Mouse (Mus musculus) CH12.LX (cell line): ENCODE data around the gene Rasa4. TPM values are rescaled to one million over a fixed set of nuclear protein-coding genes. Genes with fewer than 3 reads are reported as not detected.

Experiments used
- DNase-seq: peaks from one replicate; pipeline ENCODE4 v3.0.0-alpha.2; 2013; ENCODE audit errors: extremely low read depth
- H3K27ac ChIP-seq: 2 replicates; pipeline ENCODE4 v1.5.1; 2012; ENCODE audit warnings: low read depth, mild to moderate bottlenecking, control low read depth, moderate library complexity; ENCODE audit not compliant: insufficient read depth
- H3K27me3 ChIP-seq: replicated peaks from 2 replicates; pipeline ENCODE3; 2012; ENCODE audit warnings: inconsistent platforms
- H3K36me3 ChIP-seq, 2 experiments: replicated peaks in 1 of 2; 2 replicates each; pipeline versions ENCODE3 to v1.6.1; 2012; ENCODE audit warnings: inconsistent platforms in 1 of 2, low read length in 1 of 2, mild to moderate bottlenecking in 1 of 2, mixed read lengths in 1 of 2, moderate library complexity in 1 of 2; ENCODE audit not compliant: control insufficient read depth in 1 of 2, insufficient read depth in 1 of 2
- H3K4me1 ChIP-seq, 2 experiments: 2 replicates each; pipeline ENCODE4 v1.6.1; 2012; ENCODE audit warnings: inconsistent platforms in 1 of 2, moderate library complexity in 1 of 2; ENCODE audit not compliant: insufficient read depth in 2 of 2, control insufficient read depth in 1 of 2
- H3K4me2 ChIP-seq: 2 replicates; pipeline ENCODE4 v1.6.1; 2012; ENCODE audit warnings: low read depth, mild to moderate bottlenecking, control low read depth; ENCODE audit not compliant: poor library complexity, insufficient read depth, severe bottlenecking
- H3K4me3 ChIP-seq, 3 experiments: fragments of 150-350 bp in 1 of 3; sonication (generic) in 1 of 3; replicated peaks in 1 of 3; 2 replicates each; pipeline versions ENCODE3 to v1.5.1; 2011 to 2012; ENCODE audit warnings: low read depth in 2 of 3, low read length in 2 of 3, mild to moderate bottlenecking in 2 of 3, moderate library complexity in 2 of 3, control low read depth in 1 of 3, improper control_type of control experiment in 1 of 3, inconsistent platforms in 1 of 3, mixed read lengths in 1 of 3; ENCODE audit not compliant: poor library complexity in 1 of 3
- H3K79me2 ChIP-seq: replicated peaks from 2 replicates; pipeline ENCODE4 v1.6.1; 2012; ENCODE audit warnings: mild to moderate bottlenecking, moderate library complexity; ENCODE audit not compliant: control insufficient read depth, poor library complexity, insufficient read depth, severe bottlenecking; ENCODE audit errors: extremely low read depth
- H3K9ac ChIP-seq: 2 replicates; pipeline ENCODE4 v1.6.1; 2012; ENCODE audit warnings: low read depth, mild to moderate bottlenecking, control low read depth, moderate library complexity; ENCODE audit not compliant: insufficient read depth
- H3K9me3 ChIP-seq: replicated peaks from 2 replicates; pipeline ENCODE3; 2012; ENCODE audit warnings: low read length, inconsistent platforms, mixed read lengths
- BHLHE40 ChIP-seq: IDR thresholded peaks from 2 replicates; pipeline ENCODE4 v1.6.1; 2011; ENCODE audit warnings: mild to moderate bottlenecking, low read depth, low read length, improper control_type of control experiment
- CHD1 ChIP-seq: IDR thresholded peaks from 2 replicates; pipeline ENCODE4 v1.6.1; 2012; ENCODE audit warnings: low read depth, low read length, improper control_type of control experiment, inconsistent platforms
- CHD2 ChIP-seq: IDR thresholded peaks from 2 replicates; pipeline ENCODE4 v1.6.1; 2011; ENCODE audit warnings: low read length, improper control_type of control experiment
- CTCF ChIP-seq, 2 experiments: IDR thresholded peaks in 1 of 2; conservative IDR thresholded peaks in 1 of 2; 2 replicates each; pipeline ENCODE4 v1.5.1; 2011 to 2012; ENCODE audit warnings: low read depth in 2 of 2, low read length in 2 of 2, improper control_type of control experiment in 1 of 2, inconsistent platforms in 1 of 2, mild to moderate bottlenecking in 1 of 2, moderate library complexity in 1 of 2
- EP300 ChIP-seq: IDR thresholded peaks from 2 replicates; pipeline ENCODE4 v1.6.1; 2011; ENCODE audit warnings: low read length, improper control_type of control experiment
- ETS1 ChIP-seq: conservative IDR thresholded peaks from 2 replicates; pipeline ENCODE4 v1.6.1; 2012; ENCODE audit warnings: low read depth, mild to moderate bottlenecking, inconsistent platforms, low read length, improper control_type of control experiment, moderate library complexity
- GABPA ChIP-seq: IDR thresholded peaks from 2 replicates; pipeline ENCODE4 v1.6.1; 2012; ENCODE audit warnings: low read depth, low read length, improper control_type of control experiment, inconsistent platforms; ENCODE audit not compliant: insufficient replicate concordance
- HCFC1 ChIP-seq: IDR thresholded peaks from 2 replicates; pipeline ENCODE4 v1.6.1; 2012; ENCODE audit warnings: low read depth, mild to moderate bottlenecking, inconsistent platforms, low read length, improper control_type of control experiment
- IRF4 ChIP-seq: IDR thresholded peaks from 2 replicates; pipeline ENCODE4 v1.6.1; 2014; ENCODE audit warnings: low read depth, mild to moderate bottlenecking, inconsistent platforms, low read length, improper control_type of control experiment
- JUN ChIP-seq: IDR thresholded peaks from 2 replicates; pipeline ENCODE4 v1.6.1; 2011; ENCODE audit warnings: low read depth, mild to moderate bottlenecking, low read length, improper control_type of control experiment, moderate library complexity; ENCODE audit not compliant: insufficient read depth
- JUND ChIP-seq: conservative IDR thresholded peaks from 2 replicates; pipeline ENCODE4 v1.6.1; 2011; ENCODE audit warnings: low read depth, low read length, improper control_type of control experiment
- KAT2A ChIP-seq: IDR thresholded peaks from 2 replicates; pipeline ENCODE4 v1.6.1; 2012; ENCODE audit warnings: low read length, improper control_type of control experiment, inconsistent platforms; ENCODE audit not compliant: insufficient replicate concordance
- MAX ChIP-seq: IDR thresholded peaks from 2 replicates; pipeline ENCODE4 v1.6.1; 2011; ENCODE audit warnings: low read length, improper control_type of control experiment
- MAZ ChIP-seq: IDR thresholded peaks from 2 replicates; pipeline ENCODE4 v1.6.1; 2012; ENCODE audit warnings: low read depth, mild to moderate bottlenecking, inconsistent platforms, low read length, improper control_type of control experiment, moderate library complexity
- MEF2A ChIP-seq: IDR thresholded peaks from 2 replicates; pipeline ENCODE4 v1.6.1; 2014; ENCODE audit warnings: low read depth, mild to moderate bottlenecking, inconsistent platforms, low read length, improper control_type of control experiment, borderline replicate concordance
- MXI1 ChIP-seq: IDR thresholded peaks from 2 replicates; pipeline ENCODE4 v1.6.1; 2011; ENCODE audit warnings: mild to moderate bottlenecking, low read depth, low read length, improper control_type of control experiment
- MYC ChIP-seq: IDR thresholded peaks from 2 replicates; pipeline ENCODE4 v1.6.1; 2011; ENCODE audit warnings: low read depth, mild to moderate bottlenecking, improper control_type of control experiment, low read length
- NELFE ChIP-seq: IDR thresholded peaks from 2 replicates; pipeline ENCODE4 v1.6.1; 2011; ENCODE audit warnings: low read depth, low read length, improper control_type of control experiment
- NRF1 ChIP-seq: IDR thresholded peaks from 2 replicates; pipeline ENCODE4 v1.6.1; 2014; ENCODE audit warnings: low read depth, mild to moderate bottlenecking, inconsistent platforms, low read length, improper control_type of control experiment, moderate library complexity
- PAX5 ChIP-seq: IDR thresholded peaks from 2 replicates; pipeline ENCODE4 v1.6.1; 2012; ENCODE audit warnings: low read length, inconsistent platforms, mixed read lengths
- POLR2A ChIP-seq: IDR thresholded peaks from 2 replicates; pipeline ENCODE4 v1.6.1; 2011; ENCODE audit warnings: low read depth, mild to moderate bottlenecking, improper control_type of control experiment, low read length
- RAD21 ChIP-seq: IDR thresholded peaks from 2 replicates; pipeline ENCODE4 v1.6.1; 2011; ENCODE audit warnings: low read depth, mild to moderate bottlenecking, low read length, improper control_type of control experiment, moderate library complexity
- RCOR1 ChIP-seq: conservative IDR thresholded peaks from 2 replicates; pipeline ENCODE4 v1.6.1; 2012; ENCODE audit warnings: low read depth, mild to moderate bottlenecking, inconsistent platforms, low read length, improper control_type of control experiment
- SIN3A ChIP-seq: IDR thresholded peaks from 2 replicates; pipeline ENCODE4 v1.6.1; 2012; ENCODE audit warnings: low read length, improper control_type of control experiment, inconsistent platforms
- SMC3 ChIP-seq: IDR thresholded peaks from 2 replicates; pipeline ENCODE4 v1.6.1; 2011; ENCODE audit warnings: low read depth, low read length, improper control_type of control experiment
- TBP ChIP-seq: conservative IDR thresholded peaks from 2 replicates; pipeline ENCODE4 v1.6.1; 2011; ENCODE audit warnings: low read depth, low read length, improper control_type of control experiment
- TCF12 ChIP-seq: IDR thresholded peaks from 2 replicates; pipeline ENCODE4 v1.6.1; 2014; ENCODE audit warnings: low read depth, mild to moderate bottlenecking, inconsistent platforms, low read length, improper control_type of control experiment
- USF1 ChIP-seq: IDR thresholded peaks from 2 replicates; pipeline ENCODE4 v1.6.1; 2014; ENCODE audit warnings: low read depth, mild to moderate bottlenecking, inconsistent platforms, low read length, improper control_type of control experiment
- USF2 ChIP-seq: conservative IDR thresholded peaks from 2 replicates; pipeline ENCODE4 v1.6.1; 2011; ENCODE audit warnings: low read depth, low read length, improper control_type of control experiment
- ZC3H11A ChIP-seq: IDR thresholded peaks from 2 replicates; pipeline ENCODE4 v1.6.1; 2012; ENCODE audit warnings: low read depth, mild to moderate bottlenecking, inconsistent platforms, low read length, improper control_type of control experiment
- ZMIZ1 ChIP-seq: IDR thresholded peaks from 2 replicates; pipeline ENCODE4 v1.6.1; 2012; ENCODE audit warnings: low read depth, mild to moderate bottlenecking, inconsistent platforms, low read length, improper control_type of control experiment
- dilution Hi-C: fragments of 300-500 bp; cut with MboI; formaldehyde crosslinking; loops from 2 replicates; pipeline ENCODE4 v1.14.3; 2020; ENCODE audit warnings: low sequenced_read_pairs; ENCODE audit not compliant: extremely low pct_unique_long_range_greater_than_20kb, extremely low pct_ligation_motif_present
- in situ Hi-C: fragments of 300-500 bp; cut with MboI; formaldehyde crosslinking; loops from 3 replicates; pipeline ENCODE4 v1.14.3; 2019; ENCODE audit warnings: low sequenced_read_pairs, low pct_ligation_motif_present, low pct_unique_long_range_greater_than_20kb, mixed read lengths
- polyA plus RNA-seq: library from polyadenylated mRNA; unstranded; fragments of >175 nt; gene quantifications from 2 replicates; pipeline ENCODE4 v1.2.1, GENCODE M21; 2012; ENCODE audit warnings: low read depth; ENCODE audit not compliant: insufficient read length
- total RNA-seq, 2 experiments: library from RNA; depleted of rRNA; stranded (reverse); fragments of 300-350 nt in 1 of 2; fragments of >200 nt in 1 of 2; gene quantifications; 2 replicates each; pipeline ENCODE4 v1.2.3; 2012 to 2014

The Rasa4 gene
- total and polyA plus RNA-seq, 3 experiments = 0.07 to 1.3 (median 0.16) TPM

DNA sequence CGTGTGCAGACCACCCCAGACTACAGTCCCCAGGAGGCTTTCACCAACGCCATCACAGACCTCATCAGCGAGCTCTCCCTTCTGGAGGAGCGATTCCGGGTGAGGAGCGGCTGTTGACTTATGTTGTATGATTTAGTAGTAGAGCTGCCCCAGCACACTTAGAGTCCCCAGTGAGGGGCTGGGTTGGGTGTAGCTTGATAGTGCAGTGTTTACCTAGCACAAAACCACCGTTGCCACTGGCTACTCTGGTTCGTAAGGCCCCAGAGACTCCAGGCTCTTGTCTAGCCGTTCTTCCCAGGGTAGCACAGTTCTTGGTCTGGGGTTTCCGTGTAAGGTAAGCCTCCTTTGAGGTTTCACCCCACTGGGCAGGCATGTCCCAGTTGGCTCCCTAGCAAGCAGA lies 38.4 kb downstream of the Rasa4 start:
- in situ Hi-C loops (no loop called here), dilution Hi-C loops (no loop called here)
- H3K4me3 ChIP-seq = no peak overlapping the region
- H3K4me2 ChIP-seq = no peak overlapping the region
- H3K4me1 ChIP-seq = peaks cover 5 to 20% of the 10 kb centered on the region in 2 experiments; a peak in 2 of 4 replicates
- peaks cover 57 to 91% of the 10 kb centered on the region in 2 experiments for H3K36me3 ChIP-seq
- no peak overlapping the region for H3K9ac ChIP-seq
- H3K79me2 ChIP-seq = peaks cover 17% of the 10 kb centered on the region
- no peak for DNase-seq
- no peak overlapping the region for H3K27ac ChIP-seq
- no peaks in the 10 kb centered on the region for H3K9me3 ChIP-seq
- no peaks in the 10 kb centered on the region for H3K27me3 ChIP-seq
- no peak for TF ChIP-seq MAZ

DNA sequence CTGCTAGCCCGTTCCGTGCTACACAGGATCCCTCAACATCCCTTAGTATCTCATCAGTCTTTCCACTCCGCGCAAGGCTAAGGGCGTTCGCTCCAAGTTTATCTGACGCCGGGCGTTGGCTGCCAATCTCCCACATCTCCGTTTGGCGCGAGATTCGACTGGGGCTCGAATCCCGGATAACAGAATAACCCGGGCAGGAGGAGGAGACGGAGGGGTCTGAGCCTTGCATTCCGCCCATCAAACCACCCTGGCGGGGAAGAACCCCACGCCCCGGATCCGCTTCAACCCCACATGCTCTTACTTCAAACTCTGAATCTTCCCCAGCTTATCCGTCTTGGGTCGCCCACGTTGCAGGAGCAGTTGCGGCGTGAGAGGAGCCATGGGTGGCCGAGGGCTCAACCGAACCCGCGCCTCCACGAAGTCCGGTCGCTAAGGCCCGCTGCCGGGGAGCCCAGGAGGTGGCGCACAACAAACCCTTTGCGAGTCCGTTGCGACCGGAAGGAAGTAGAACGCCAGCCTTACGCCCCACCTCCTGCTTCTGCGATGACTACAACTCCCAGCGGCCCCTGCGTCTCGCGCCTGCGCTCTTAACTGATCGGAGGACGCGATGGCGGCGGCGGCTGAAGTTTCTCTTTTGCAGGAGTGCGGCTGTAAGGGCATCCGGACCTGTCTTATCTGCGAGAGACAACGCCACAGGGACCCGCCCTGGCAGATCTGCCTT lies 52.0 kb downstream of the Rasa4 start, which contains the start of the genes Lrwd1 and Alkbh4:
Lrwd1 (minus strand) TSS at position 504 of the 721 bp plus-strand sequence.
Alkbh4 (plus strand) TSS at position 576 of the 721 bp plus-strand sequence.
- Histone ChIP-seq H3K4me2 (peak within 1 kb of the TSS; percentile 60; the same call in 1 of the 2 replicates), H3K27me3 (no peaks in the 10 kb centered on the region), H3K79me2 (peaks cover 11% of the 10 kb centered on the region), H3K36me3 (peaks cover 38 to 66% of the 10 kb centered on the region in 2 experiments), H3K9ac (peak within 1 kb of the TSS; percentile 83), H3K4me3 (peak within 1 kb of the TSS; percentile 71 to 96 (median 75)), H3K4me1 (peaks cover 6 to 20% of the 10 kb centered on the region in 2 experiments), H3K27ac (peak within 1 kb of the TSS; percentile 30; the same call in 1 of the 2 replicates), H3K9me3 (no peaks in the 10 kb centered on the region)
- peak; percentile 97 for DNase-seq
- in situ Hi-C loops (loop anchor here (5.0 kb wide), 2 partner anchors 42 to 53 kb away; partner anchors contain the start of gene Rasa4), dilution Hi-C loops (no loop called here)
- TF ChIP-seq GABPA = peak; percentile 69; the same call in 1 of the 2 replicates
- TF ChIP-seq MXI1 = peak; percentile 34; the same call in 1 of the 2 replicates
- no peak for TF ChIP-seq RCOR1
- TF ChIP-seq POLR2A = peak; percentile 85
- peak; percentile 70; the same call in 1 of the 2 replicates for TF ChIP-seq CHD2
- TF ChIP-seq ETS1 = no peak
- no peak for TF ChIP-seq PAX5
- no peak for TF ChIP-seq BHLHE40
- TF ChIP-seq MAZ = no peak
- no peak for TF ChIP-seq JUN
- peak; percentile 93 for TF ChIP-seq NRF1
- TF ChIP-seq ZC3H11A = no peak
- no peak for TF ChIP-seq EP300
- no peak; the same call in 1 of the 2 replicates for TF ChIP-seq MAX
- peak; percentile 99 for TF ChIP-seq HCFC1
- TF ChIP-seq KAT2A = peak; percentile 94; the same call in 1 of the 2 replicates
- TF ChIP-seq MEF2A = peak; percentile 41; the same call in 1 of the 2 replicates
- TF ChIP-seq TBP = no peak
- TF ChIP-seq USF1 = no peak
- TF ChIP-seq ZMIZ1 = no peak
- peak in 1 of 2 experiments; percentile 75; a peak in 2 of 4 replicates for TF ChIP-seq CTCF (conservative IDR thresholded peaks at IDR 0.05 in 1 of 2, IDR thresholded peaks at IDR 0.05 in 1 of 2; ENCODE audit: low read depth in 2 of 2, low read length in 2 of 2)
- TF ChIP-seq CHD1 = no peak
- peak; percentile 17; the same call in 1 of the 2 replicates for TF ChIP-seq RAD21
- TF ChIP-seq NELFE = peak; percentile 70
- no peak for TF ChIP-seq USF2
- no peak for TF ChIP-seq JUND
- TF ChIP-seq SIN3A = no peak; the same call in 1 of the 2 replicates
- TF ChIP-seq SMC3 = peak; percentile 63
- peak; percentile 85 for TF ChIP-seq TCF12
- 0 out of 2 replicates have a peak, but pooled peaks have one; percentile 9 for TF ChIP-seq MYC
- TF ChIP-seq IRF4 = 0 out of 2 replicates have a peak, but pooled peaks have one; percentile 6
